Mouse (Mus musculus) embryo, embryonic 10.5 days (tissue): ENCODE results near the gene Itga2.

Experiments used
- DNase-seq: peaks from one replicate; pipeline ENCODE4 v3.0.0-alpha.2; 2015; ENCODE audit warnings: low spot score

Itga2 gene

GRCm38 (mm10) chr13:114818513-114818912 lies 113.4 kb downstream of the Itga2 start:
- DNase-seq, result peak; percentile 22

GRCm38 (mm10) chr13:114817751-114818360 lies 114.0 kb downstream of the Itga2 start, which contains the start of gene Mocs2:
TSS of gene Mocs2 (plus strand) at chr13:114818236.
- DNase-seq, result peak; percentile 95

- DNase-seq, result no peak
Measured at GRCm38 (mm10) chr13:114809624-114810210, 122.2 kb downstream of the Itga2 start.

- no peak for DNase-seq
Measured at GRCm38 (mm10) chr13:114802971-114803370, 128.9 kb downstream of the Itga2 start.

GRCm38 (mm10) chr13:114801857-114802256 lies 130.0 kb downstream of the Itga2 start:
- no peak for DNase-seq

GRCm38 (mm10) chr13:114793250-114794030 lies 138.5 kb downstream of the Itga2 start:
- peak; percentile 75 for DNase-seq

GRCm38 (mm10) chr13:114791511-114791910 lies 140.4 kb downstream of the Itga2 start:
- peak; percentile 46 for DNase-seq
